Mouse (Mus musculus) erythroblast, adult 5-6 weeks (primary cell): ENCODE measurements at regions not wholly inside any gene's neighbourhood (a gene's known extent, or its start where the extent isn't known, plus 50 kb on each side); places are given as distances from the start of the nearest gene placed in this dataset.
"Not testable (repeated sequence)": the region's sequence is repeated elsewhere in the genome, so short reads cannot be mapped to it uniquely, and the experiment has no call there.

Experiments used
- ATAC-seq: replicated peaks from 2 replicates; pipeline ENCODE4 v1.8.0; 2016; ENCODE audit warnings: moderate number of reproducible peaks, mild to moderate bottlenecking, moderate TSS enrichment, inconsistent platforms; ENCODE audit not compliant: poor library complexity, low FRiP score, severe bottlenecking

DNA sequence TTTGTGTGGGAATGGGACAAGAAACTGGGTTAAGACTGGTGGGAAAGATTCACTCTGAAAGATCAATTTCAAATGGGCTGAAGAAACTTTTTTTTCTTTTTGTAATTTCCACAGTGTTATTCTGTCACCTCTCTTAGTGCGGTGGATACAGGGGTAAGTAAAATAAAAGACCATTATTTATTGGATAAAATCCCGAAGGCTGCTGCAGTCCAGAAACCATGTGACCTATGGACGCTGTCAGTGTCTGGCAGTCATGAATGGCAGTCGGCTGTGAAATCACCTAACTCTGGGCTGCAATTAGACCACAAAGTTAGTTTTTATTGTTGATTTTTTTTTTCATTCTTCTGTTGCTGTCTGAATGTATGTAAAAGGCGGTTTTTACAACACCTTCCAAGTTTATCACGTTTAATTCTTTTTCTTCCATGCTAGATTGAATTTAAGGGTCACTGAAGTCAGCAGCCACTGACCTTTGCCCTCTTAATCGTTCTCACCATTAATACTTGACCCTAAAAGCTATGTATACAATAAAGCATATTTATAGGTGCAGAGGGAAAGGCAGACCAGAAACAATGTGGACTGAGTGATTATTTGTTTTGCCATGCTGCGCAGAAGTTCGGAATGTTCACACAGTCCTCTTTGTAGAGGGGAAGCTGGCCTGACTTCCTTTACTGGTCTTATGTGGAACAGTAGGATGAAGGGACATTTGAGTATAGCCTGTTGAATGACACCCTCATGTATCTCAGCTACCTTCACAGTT lies 182.7 kb downstream of the Bmp2 start:
- no peak for ATAC-seq

GRCm38 (mm10) chr2:133738839-133739430 lies 187.0 kb downstream of the Bmp2 start:
- no peak for ATAC-seq

GRCm38 (mm10) chr2:133748493-133748892 lies 196.5 kb downstream of the Bmp2 start:
- no peak for ATAC-seq

DNA sequence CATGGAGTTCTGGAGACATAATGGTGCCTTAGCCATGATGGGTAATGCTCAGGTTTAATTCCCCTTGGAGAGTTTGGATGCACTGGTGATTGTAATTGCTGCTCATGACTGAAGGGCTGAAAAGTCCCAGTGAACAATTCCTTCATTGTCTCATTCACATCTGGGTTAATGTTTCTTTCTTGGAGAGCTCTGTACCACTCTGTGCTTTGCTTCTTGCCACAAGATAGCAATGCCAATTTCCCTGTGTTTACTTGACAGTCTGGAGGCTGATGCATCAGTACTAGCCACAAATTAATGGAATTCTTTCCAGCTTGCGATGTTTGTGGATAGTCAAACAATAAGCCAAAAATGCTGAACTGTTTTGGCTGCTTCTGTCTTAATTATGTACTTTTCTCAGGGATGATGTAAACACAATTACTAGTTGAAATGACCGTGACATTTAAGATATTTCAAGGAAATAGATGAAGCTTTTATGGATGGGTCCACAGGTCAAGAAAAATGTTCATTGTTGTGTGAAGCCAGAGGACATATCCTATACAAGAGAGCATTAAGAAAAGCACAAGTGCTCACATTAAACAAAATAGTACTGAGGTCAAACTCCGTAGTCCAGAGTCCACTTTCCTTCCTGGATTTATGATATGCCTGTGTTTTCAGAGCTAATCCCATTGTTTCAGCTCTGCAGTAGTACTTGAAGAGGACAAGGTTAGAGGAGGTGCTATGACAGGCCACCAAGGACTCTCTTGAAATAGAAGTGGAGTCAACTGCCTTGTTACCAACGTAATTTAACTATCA lies 198.1 kb downstream of the Bmp2 start:
- no peak for ATAC-seq

- no peak for ATAC-seq
These were observed 202.1 kb downstream of the Bmp2 start for GRCm38 (mm10) chr2:133754088-133754487.

- no peak for ATAC-seq
These were observed 209.5 kb downstream of the Bmp2 start for GRCm38 (mm10) chr2:133761496-133761895.

- no peak for ATAC-seq
These were observed 216.6 kb downstream of the Bmp2 start for GRCm38 (mm10) chr2:133768546-133768945.

- ATAC-seq, result no peak
These were observed 231.8 kb downstream of the Bmp2 start for GRCm38 (mm10) chr2:133783588-133784342.

DNA sequence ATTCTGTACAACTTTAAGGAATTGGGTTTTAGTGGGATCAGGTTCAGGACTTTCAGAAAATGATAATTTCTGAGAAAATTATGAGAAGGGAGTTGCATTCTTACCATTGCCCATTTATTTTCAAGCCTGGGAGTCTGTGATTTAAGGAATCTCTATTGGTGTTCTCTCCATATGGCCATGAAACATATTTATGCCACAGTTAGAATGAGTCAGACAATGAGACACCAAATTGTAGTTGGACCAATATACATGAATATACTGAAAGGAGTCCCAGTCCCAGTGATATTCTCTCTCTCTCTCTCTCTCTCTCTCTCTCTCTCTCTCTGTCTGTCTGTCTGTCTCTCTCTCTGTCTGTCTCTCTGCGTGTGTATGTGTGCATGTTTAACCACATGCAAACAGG lies 239.1 kb downstream of the Bmp2 start:
- ATAC-seq, result no peak

- ATAC-seq, result no peak
These were observed 241.3 kb downstream of the Bmp2 start for GRCm38 (mm10) chr2:133793293-133793692.

GRCm38 (mm10) chr2:133802666-133803065 lies 250.7 kb downstream of the Bmp2 start:
- ATAC-seq, result no peak

DNA sequence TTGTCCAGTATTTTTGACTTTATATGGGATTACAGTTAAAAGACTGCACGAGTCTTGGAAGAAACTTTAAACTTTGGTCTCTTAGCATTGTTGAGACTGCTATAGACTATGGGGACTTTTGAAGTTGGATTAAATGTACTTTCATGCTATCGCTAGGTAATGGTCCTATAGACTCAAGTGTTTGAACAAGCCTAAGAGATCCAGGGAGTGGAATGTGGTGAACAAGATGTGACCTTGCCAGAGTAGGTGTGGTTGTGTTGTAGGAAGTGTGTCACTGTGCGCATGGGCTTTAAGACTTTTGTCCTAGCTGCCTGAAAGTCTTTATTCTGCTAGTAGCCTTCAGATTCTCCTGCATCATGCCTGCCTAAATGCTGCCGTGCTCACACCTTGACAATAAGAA lies 269.5 kb downstream of the Bmp2 start:
- ATAC-seq, result no peak

- no peak for ATAC-seq
These were observed 277.4 kb downstream of the Bmp2 start for GRCm38 (mm10) chr2:133829406-133829805.

DNA sequence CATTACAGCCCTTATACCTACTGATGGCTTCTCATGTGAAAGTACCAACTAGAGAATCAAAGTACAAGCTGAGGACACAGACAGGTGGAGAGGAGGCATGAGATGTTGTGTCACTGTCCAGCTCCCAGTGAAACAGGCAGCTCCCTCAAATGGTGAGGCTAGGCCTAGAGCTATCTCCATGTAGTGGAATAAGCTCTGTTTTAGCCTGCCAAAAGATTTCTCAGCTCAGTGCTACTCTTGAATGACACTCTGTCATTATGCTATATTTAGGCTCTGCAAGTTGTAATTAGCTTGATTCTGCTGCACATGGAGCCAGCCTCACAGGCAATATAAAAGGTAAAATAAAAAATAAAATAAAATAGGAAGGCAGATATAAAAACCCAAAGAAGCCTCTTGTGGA lies 298.5 kb downstream of the Bmp2 start:
- ATAC-seq, result no peak

DNA sequence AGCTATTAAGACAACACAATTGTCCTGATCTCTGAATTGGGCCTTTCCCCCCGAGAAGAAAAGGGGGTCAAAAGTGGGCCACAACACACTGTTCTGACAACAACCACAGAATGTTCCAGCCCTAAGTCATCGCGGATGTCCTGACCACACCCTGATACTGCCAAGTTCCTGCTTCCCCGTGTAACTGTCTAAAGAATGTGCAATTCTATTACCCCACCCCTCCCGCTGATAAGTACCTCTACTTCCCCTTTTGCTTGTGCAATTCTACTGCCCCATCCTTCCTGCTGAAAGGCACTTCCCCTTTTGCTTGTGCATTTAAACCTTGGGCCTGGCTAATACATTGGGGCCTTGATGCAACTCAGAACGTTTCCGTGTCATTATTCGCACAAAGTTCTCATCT lies 323.0 kb downstream of the Bmp2 start:
- ATAC-seq, result not testable (repeated sequence)

DNA sequence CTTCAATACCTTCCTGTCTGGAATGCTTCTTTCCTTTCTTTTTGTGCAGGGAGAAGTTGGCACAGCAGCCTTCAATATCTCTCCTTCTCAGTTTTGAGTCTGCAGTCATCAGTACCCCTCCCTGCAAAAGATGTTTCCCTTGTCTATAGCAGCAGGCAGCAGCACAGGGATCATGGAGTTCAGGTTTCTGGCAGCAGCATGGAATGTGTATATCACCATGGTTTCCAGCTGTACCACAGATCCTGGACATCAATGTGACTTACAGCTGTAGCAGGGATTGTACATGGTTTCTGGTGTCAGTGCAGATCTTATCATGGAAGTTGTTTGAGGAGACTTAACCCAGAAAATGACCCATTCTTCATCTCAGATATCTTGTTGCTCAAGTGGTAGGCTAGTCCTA lies 331.7 kb downstream of the Bmp2 start:
- ATAC-seq, result no peak

DNA sequence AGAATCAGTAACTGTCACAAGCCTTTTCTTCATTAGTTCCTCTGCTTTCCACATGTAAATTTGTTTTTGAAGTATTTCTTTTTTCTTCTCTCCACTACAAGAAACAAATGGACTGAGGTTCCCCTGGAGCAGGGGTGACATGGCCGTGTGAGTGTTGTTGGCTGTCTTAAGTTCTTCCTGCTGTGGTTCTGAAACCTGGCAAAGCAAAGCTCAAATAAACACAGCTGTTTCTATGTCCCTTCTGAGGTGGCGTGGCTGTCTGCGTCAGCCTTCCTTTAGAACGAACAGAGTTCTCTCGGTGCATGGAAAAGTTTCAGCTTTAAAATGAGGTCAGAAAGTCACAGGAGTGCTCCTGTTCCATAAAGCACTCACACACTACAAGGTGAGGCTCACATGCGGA lies 354.3 kb downstream of the Bmp2 start:
- ATAC-seq, result no peak
